Mouse (Mus musculus): ENCODE data around the gene Arrdc3. TPM values are rescaled to one million over a fixed set of nuclear protein-coding genes. Genes with fewer than 3 reads are reported as not detected.

The Arrdc3 gene
- polyA plus RNA-seq, 1 experiment from 2014 or later = 51.8 TPM

GRCm38 (mm10) chr13:80921593-80922327 is 38.6 kb downstream of the Arrdc3 start:
- no peak overlapping the region for H3K9ac ChIP-seq
- no peaks in the 10 kb centered on the region for H3K36me3 ChIP-seq
- no peak overlapping the region for H3K4me2 ChIP-seq (replicated peaks)
- WGBS = 62% methylated on average over 7 of the region's 7 CpGs
- no peaks in the 10 kb centered on the region for H3K9me3 ChIP-seq (replicated peaks)
- H3K27ac ChIP-seq (replicated peaks) = no peak overlapping the region
- no peaks in the 10 kb centered on the region for H3K4me1 ChIP-seq
- no peak for ATAC-seq (ENCODE audit: insufficient number of reproducible peaks, low FRiP score, low TSS enrichment, low read depth)
- no peak overlapping the region for H3K4me3 ChIP-seq (replicated peaks)
- no peaks in the 10 kb centered on the region for H3K27me3 ChIP-seq

GRCm38 (mm10) chr13:80928187-80928586 is 45.0 kb downstream of the Arrdc3 start:
- Histone ChIP-seq H3K4me3 (replicated peaks) (no peak overlapping the region), H3K4me1 (no peaks in the 10 kb centered on the region), H3K27ac (replicated peaks) (no peak overlapping the region), H3K4me2 (replicated peaks) (no peak overlapping the region), H3K36me3 (no peaks in the 10 kb centered on the region), H3K9me3 (replicated peaks) (no peaks in the 10 kb centered on the region), H3K9ac (no peak overlapping the region), H3K27me3 (no peaks in the 10 kb centered on the region)
- WGBS = 46% methylated on average over 7 of the region's 7 CpGs
- no peak for ATAC-seq (ENCODE audit: insufficient number of reproducible peaks, low FRiP score, low TSS enrichment, low read depth)

- H3K4me2 ChIP-seq (replicated peaks) = no peak overlapping the region
- WGBS = 83% methylated on average over 4 of the region's 4 CpGs
These were observed 46.8 kb downstream of the Arrdc3 start for GRCm38 (mm10) chr13:80930030-80930429.

GRCm38 (mm10) chr13:80932816-80933402 is 49.7 kb downstream of the Arrdc3 start:
- H3K36me3 ChIP-seq = no peaks in the 10 kb centered on the region
- ATAC-seq (ENCODE audit: insufficient number of reproducible peaks, low FRiP score, low TSS enrichment, low read depth) = no peak
- no peaks in the 10 kb centered on the region for H3K9me3 ChIP-seq (replicated peaks)
- WGBS = 48% methylated on average over 5 of the region's 5 CpGs
- H3K4me3 ChIP-seq (replicated peaks) = no peak overlapping the region
- H3K4me1 ChIP-seq = no peaks in the 10 kb centered on the region
- H3K4me2 ChIP-seq (replicated peaks) = no peak overlapping the region
- H3K27ac ChIP-seq (replicated peaks) = no peak overlapping the region
- H3K27me3 ChIP-seq = no peaks in the 10 kb centered on the region
- H3K9ac ChIP-seq = no peak overlapping the region

More at GRCm38 (mm10) chr13:80930030-80930429, 46.8 kb downstream of the Arrdc3 start:
- Histone ChIP-seq H3K27me3 (no peaks in the 10 kb centered on the region), H3K4me1 (no peaks in the 10 kb centered on the region), H3K9me3 (replicated peaks) (no peaks in the 10 kb centered on the region), H3K36me3 (no peaks in the 10 kb centered on the region), H3K27ac (replicated peaks) (no peak overlapping the region), H3K4me3 (replicated peaks) (no peak overlapping the region), H3K9ac (no peak overlapping the region)
- ATAC-seq (ENCODE audit: insufficient number of reproducible peaks, low FRiP score, low TSS enrichment, low read depth) = no peak

GRCm38 (mm10) chr13:80936426-80936825 is 53.2 kb downstream of the Arrdc3 start:
- Histone ChIP-seq H3K9me3 (replicated peaks) (no peaks in the 10 kb centered on the region), H3K4me1 (no peaks in the 10 kb centered on the region), H3K27me3 (no peaks in the 10 kb centered on the region), H3K4me3 (replicated peaks) (no peak overlapping the region), H3K9ac (no peak overlapping the region), H3K27ac (replicated peaks) (no peak overlapping the region), H3K36me3 (no peaks in the 10 kb centered on the region), H3K4me2 (replicated peaks) (no peak overlapping the region)
- whole genome bisulfite sequencing = 86% methylated on average over 2 of the region's 2 CpGs
- ATAC-seq (ENCODE audit: insufficient number of reproducible peaks, low FRiP score, low TSS enrichment, low read depth) = no peak

- H3K9me3 ChIP-seq (replicated peaks) = no peaks in the 10 kb centered on the region
- 67% methylated on average over 4 of the region's 4 CpGs for WGBS
- no peak overlapping the region for H3K27ac ChIP-seq (replicated peaks)
- H3K36me3 ChIP-seq = no peaks in the 10 kb centered on the region
- H3K27me3 ChIP-seq = no peaks in the 10 kb centered on the region
- no peak; the same call in 1 of the 2 replicates for ATAC-seq (ENCODE audit: insufficient number of reproducible peaks, low FRiP score, low TSS enrichment, low read depth)
- H3K4me1 ChIP-seq = no peaks in the 10 kb centered on the region
- H3K9ac ChIP-seq = no peak overlapping the region
- H3K4me2 ChIP-seq (replicated peaks) = no peak overlapping the region
- H3K4me3 ChIP-seq (replicated peaks) = no peak overlapping the region
These were observed 56.0 kb downstream of the Arrdc3 start for GRCm38 (mm10) chr13:80939228-80939627.

- H3K27me3 ChIP-seq = no peaks in the 10 kb centered on the region
- H3K9ac ChIP-seq = no peak overlapping the region
- H3K9me3 ChIP-seq (replicated peaks) = no peaks in the 10 kb centered on the region
- 53% methylated on average over 1 of the region's 1 CpGs for WGBS
- H3K4me3 ChIP-seq (replicated peaks) = no peak overlapping the region
- ATAC-seq (ENCODE audit: insufficient number of reproducible peaks, low FRiP score, low TSS enrichment, low read depth) = no peak
- no peaks in the 10 kb centered on the region for H3K4me1 ChIP-seq
- no peaks in the 10 kb centered on the region for H3K36me3 ChIP-seq
- H3K4me2 ChIP-seq (replicated peaks) = no peak overlapping the region
- no peak overlapping the region for H3K27ac ChIP-seq (replicated peaks)
These were observed 56.7 kb downstream of the Arrdc3 start for GRCm38 (mm10) chr13:80939866-80940265.

- no peak overlapping the region for H3K4me3 ChIP-seq (replicated peaks)
- no peaks in the 10 kb centered on the region for H3K4me1 ChIP-seq
- no peaks in the 10 kb centered on the region for H3K36me3 ChIP-seq
- ATAC-seq (ENCODE audit: insufficient number of reproducible peaks, low FRiP score, low TSS enrichment, low read depth) = no peak
- peak overlapping the region; percentile 1; the same call in 1 of the 2 replicates for H3K27ac ChIP-seq (replicated peaks)
- no peaks in the 10 kb centered on the region for H3K27me3 ChIP-seq
- H3K9me3 ChIP-seq (replicated peaks) = no peaks in the 10 kb centered on the region
- no peak overlapping the region for H3K9ac ChIP-seq
- H3K4me2 ChIP-seq (replicated peaks) = no peak overlapping the region
- 76% methylated on average over 5 of the region's 5 CpGs for WGBS
These were observed 57.2 kb downstream of the Arrdc3 start for GRCm38 (mm10) chr13:80940421-80940820.

GRCm38 (mm10) chr13:80940860-80941630 is 57.9 kb downstream of the Arrdc3 start:
- Histone ChIP-seq H3K9me3 (replicated peaks) (no peaks in the 10 kb centered on the region), H3K27me3 (no peaks in the 10 kb centered on the region), H3K4me2 (replicated peaks) (no peak overlapping the region), H3K4me1 (no peaks in the 10 kb centered on the region), H3K4me3 (replicated peaks) (no peak overlapping the region), H3K9ac (no peak overlapping the region), H3K27ac (replicated peaks) (0 out of 2 replicates have a peak overlapping the region, but pooled peaks have one; percentile 1), H3K36me3 (no peaks in the 10 kb centered on the region)
- ATAC-seq (ENCODE audit: insufficient number of reproducible peaks, low FRiP score, low TSS enrichment, low read depth) = no peak
- WGBS = 59% methylated on average over 10 of the region's 10 CpGs

GRCm38 (mm10) chr13:80944532-80944931 is 61.3 kb downstream of the Arrdc3 start:
- no peak overlapping the region for H3K4me3 ChIP-seq (replicated peaks)
- no peak overlapping the region for H3K9ac ChIP-seq
- H3K36me3 ChIP-seq = no peaks in the 10 kb centered on the region
- H3K4me2 ChIP-seq (replicated peaks) = no peak overlapping the region
- no peaks in the 10 kb centered on the region for H3K4me1 ChIP-seq
- H3K27me3 ChIP-seq = no peaks in the 10 kb centered on the region
- H3K9me3 ChIP-seq (replicated peaks) = no peaks in the 10 kb centered on the region
- no peak overlapping the region for H3K27ac ChIP-seq (replicated peaks)
- ATAC-seq (ENCODE audit: insufficient number of reproducible peaks, low FRiP score, low TSS enrichment, low read depth) = no peak

Data from embryonic facial prominence, embryonic 15.5 days (tissue).